Mouse (Mus musculus): ENCODE results near the gene Rprd2.

The Rprd2 gene

DNA sequence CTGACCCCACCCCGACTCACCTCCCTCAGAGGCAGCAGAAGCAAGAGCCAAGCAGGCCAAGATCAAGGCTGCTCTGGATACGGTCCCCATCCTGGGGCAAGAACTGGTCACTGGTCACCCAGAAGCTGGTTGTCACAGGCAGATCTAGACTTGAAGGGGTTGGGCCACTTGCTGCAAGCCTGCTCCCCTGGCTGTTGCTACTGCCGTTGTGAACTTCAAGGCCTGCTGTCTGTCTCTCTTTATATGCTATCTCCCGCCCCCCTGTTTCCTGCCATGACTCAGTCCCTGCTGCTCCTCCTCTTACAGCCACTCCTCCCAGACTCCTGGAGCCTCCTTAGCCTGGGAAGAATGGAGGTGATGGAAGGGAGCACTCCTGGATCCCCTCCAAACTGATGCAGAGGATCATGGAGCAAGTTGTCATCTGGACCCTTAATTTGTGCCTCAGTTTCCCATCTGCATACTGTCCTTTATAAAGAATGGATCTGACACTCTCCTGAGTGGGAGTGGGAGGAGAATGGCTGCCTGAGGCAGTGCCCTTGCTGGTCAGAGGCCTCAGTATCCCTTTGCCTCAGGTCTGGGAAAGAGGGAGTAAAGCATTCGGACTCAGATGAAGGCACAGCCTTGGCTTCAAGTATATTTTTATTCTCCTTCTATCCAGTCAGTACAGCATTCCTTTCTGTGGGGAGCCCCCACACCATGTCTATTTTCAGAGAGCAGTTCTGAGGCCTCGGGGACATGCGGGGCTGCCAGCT lies 79.1 kb downstream of the Rprd2 start, which contains the start of gene Ecm1:
Gene Ecm1 (minus strand): TSS at position 217 of the 752 bp plus-strand sequence.
- peak; percentile 79 for DNase-seq (ENCODE audit: low read depth)

DNA sequence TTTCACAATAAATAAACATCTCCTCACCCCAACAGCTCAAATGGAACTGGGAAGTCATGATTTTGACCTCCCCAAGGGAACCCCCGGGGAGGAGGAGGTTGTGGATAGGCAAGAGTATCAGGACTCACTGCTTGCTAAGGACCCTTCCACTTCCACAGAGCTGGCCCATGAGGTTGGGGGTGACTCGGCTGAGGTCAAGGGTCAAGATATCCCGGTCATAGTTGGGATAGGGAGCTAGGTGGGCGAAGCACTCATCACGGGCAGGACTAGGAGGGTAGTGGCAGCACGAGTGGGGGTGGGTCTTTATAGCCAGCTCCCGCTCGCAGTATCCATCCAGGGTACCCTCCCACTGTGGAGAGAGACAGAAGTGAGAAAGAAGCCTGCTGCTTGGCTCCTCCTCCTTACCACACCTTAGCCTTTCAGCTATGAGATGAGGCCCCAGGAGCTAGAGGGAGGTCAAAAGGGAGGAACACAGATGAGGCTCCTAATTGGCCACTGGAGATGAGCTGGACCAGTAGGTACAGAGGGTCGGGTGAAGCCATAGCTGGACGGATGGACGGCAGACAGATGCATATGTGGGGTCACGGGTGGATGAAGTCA lies 83.5 kb downstream of the Rprd2 start:
- DNase-seq (ENCODE audit: low read depth) = no peak

DNA sequence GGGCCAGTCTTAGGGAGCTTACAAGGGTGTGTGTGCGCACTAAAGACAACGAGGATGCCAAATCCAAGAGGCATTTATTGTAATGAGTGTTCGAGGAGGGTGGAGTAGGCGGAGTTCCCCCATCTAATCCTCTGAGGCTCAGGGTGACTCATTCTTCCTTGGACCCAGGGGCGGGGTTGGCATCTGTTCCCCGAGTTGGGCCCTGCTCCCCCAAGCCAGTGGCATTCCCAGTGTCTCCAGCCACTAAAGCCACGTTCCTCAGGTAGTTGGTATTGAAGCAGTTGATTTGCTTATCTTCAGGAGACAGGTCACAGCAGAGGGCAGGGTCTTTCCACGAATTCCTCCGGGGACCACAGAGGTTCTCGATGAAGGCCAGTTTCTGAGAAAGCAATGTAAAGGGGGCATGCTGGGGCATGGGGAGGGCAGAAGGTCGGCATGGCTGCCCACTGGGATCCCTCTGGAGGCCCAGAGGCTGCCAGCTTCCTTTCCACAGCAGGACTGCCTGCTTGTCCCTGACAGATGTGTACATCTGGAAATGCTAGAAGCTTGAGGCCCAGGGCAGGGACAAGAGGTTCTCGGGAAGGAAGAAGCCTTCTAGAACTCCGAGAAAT lies 84.5 kb downstream of the Rprd2 start:
- DNase-seq (ENCODE audit: low read depth) = peak; percentile 79

DNA sequence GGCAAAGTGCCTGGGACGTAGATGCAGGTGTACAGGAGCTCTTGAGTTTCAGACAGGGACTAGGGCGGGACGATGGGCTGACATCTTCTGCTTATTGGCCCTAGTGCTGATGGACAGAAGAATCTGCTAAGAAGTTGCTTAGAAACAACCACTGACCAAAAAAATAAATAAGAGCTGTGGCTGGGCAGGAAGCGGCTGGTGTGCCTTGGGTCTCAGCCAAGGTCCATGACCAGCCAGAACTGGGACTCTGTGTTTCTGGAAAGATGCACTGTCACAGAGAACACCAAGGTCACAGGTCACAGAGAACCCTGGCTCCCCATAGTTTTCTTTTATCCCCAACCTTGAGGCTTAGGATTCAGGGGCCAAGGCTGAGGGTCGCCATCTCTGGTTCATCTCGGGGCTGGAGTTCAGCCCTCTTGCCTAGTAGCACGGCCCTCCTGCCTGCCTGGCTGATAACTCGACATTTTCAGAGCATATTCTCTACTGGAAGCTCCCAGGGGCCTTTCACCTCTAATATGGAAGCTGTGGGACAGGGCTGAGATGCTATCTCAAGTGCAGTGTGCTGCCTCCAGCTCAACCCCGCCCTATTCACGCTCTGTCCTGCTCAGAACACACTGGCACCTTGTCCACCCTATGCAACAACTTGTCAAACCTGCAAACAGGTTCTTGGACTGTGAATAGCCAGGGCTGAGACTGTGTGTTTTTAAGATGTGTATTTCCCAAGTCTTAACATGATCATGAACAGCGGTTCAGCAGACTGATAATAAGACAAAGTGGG lies 85.7 kb downstream of the Rprd2 start:
- DNase-seq (ENCODE audit: low read depth) = peak; percentile 22

DNA sequence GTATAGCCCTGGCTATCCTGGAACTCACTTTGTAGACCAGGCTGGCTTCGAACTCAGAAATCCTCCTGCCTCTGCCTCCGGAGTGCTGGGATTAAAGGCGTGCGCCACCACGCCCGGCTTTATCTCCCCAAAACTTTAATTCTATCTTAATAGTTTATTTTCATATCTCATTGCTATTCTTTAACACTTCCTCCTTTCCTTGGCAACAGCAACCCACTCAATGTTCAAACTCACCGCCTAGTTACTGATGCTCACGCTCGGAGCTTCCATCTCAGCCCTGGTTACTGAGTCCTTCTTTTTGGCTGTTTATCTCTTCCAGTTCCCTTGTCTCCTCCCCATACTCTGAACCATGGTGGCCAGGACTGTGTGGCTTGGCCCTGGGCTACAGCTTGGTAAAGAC lies 86.4 kb downstream of the Rprd2 start:
- no peak for DNase-seq (ENCODE audit: low read depth)

DNA sequence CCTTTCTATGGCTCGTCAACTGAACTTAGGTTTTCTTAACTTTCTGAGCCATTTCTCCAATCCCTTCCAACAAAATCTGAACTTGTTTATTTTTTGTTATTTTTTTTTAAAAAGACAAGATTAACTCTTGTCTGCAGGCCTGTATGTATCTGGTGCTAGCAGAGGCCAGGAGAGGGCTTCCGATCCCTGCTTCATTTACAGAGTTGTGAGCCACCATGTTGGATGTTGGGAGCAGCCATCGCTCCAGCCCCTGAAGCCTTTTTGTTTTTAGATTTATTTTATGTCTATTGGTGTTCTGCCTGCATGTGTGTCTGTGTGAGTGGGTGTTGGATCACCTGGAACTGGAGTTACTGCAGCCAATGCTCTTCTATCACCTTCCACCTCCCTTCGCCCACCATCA lies 86.9 kb downstream of the Rprd2 start:
- DNase-seq (ENCODE audit: low read depth) = peak; percentile 39

DNA sequence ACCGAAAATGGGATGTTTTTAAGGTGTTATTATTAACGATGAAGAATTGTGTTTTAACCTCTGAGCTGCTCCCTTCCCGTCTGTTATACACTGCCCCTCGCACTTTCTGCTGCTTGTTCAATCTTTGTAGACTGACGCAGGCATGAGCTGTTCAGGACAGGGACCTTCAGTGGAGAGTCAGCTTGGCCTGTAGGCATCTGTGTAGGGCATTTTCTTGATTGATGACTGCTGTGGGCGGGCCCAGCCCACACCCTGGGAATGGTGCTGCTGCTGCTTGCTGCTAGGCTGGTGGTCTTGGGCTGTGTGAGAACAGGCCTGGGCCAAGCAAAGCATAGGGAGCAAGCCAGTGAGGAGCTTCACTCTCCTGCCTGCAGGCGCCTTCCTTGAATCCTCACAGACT lies 88.2 kb downstream of the Rprd2 start:
- DNase-seq (ENCODE audit: low read depth) = no peak

DNA sequence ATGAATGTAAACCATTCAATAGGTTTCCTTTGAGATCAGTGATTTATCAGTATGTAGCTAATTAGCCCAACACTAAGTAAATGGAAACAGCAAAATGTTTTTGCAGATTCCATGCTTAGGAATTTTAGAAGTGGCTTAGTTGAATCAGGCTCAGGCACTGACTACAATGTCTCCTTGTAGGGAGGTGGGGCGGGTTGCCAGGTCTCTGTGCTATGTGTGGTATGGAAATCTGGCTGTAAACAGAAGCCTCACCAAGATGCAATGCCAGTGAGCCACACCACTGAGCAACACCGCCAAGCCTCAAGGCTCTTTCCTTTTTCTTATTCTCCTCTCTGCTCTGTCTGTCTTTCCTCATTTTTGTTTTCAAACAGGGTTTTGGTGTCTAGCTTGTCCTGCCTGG lies 89.8 kb downstream of the Rprd2 start:
- DNase-seq (ENCODE audit: low read depth) = peak; percentile 85

DNA sequence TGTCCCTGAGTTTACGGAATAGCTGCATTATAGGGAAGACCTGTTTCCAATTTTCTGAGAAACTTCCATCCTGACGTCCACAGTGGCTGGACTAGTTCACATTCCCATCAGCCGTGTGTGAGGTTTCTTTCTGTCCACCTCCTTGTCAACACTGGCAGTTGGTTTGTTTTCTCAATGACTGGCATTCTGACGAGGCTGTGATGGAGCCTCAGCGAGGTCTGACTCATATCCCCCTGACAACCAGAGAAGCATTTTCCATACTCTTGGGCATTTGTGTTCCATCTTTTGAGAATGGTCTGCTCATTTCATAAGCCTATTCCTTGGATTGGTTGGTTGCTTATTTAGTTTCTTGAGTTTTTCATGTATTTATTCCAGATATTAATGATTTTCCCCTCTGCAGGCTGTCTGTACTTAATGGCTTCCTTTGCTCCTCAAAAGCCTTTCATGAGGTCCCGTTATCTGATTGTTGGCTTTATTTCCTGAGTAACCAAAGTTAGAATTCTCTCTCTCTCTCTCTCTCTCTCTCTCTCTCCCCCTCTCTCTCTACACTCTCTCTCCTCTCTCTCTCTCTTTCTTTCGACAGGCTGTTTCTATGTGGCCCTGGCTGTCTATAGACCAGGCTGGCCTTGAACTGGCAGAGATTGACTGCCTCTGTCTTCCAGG lies 91.8 kb downstream of the Rprd2 start:
- DNase-seq (ENCODE audit: low read depth) = peak; percentile 90

DNA sequence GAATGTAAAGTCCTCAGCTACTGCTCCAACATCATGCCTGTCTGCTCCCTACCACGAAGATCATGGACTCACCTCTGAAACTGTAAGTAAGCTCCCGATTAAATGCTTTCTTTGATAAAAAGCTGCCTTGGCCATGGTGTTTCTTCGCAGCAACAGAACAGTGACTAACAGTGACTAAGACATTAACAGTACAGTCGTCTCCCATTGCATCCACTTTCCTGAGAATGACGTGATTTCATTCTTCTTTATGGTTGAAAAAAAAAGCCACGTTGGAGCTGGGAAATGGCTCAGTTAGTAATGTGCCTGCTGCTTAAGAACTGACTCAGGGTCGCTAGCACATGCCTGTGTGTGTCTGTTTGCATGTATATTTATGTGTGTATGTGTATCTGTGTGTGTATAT lies 92.8 kb downstream of the Rprd2 start:
- DNase-seq (ENCODE audit: low read depth) = peak; percentile 78

DNA sequence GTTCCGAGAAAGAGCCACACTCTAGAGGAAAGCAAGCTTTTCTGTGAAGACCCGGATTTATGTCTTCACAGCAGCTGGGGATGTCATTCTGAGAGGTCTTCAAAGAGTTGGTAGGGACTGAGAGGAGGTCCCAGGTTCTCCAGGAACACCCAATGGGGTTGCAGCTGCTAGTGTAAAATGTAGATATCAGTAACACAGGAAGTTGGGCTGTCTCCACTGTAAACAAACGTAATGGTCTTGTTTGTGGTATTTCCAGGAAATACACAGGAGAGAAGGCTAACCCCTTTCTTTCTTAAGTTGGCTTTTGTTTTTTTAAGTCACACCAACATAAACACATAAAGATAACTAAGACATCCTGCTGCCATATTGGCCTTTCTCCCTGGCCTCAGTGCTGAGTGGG lies 96.3 kb downstream of the Rprd2 start:
- no peak for DNase-seq (ENCODE audit: low read depth)

DNA sequence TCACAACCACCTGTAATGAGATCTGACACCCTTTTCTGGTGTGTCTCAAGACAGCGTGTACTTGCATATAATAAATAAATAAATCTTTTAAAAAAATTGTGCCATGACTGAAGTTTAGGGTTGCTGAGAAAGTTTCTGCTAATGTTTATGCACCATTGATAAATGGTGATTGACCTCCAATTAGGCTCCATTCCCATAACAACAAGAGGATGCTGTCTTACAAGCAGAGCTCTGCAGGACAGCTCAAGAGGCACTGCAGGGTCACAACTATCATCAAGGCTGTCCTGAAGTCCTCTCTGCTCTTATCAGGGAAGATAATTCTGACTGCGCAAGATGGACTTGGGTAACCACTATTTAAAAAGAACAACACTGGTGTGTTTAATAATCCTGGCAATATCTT lies 100.5 kb downstream of the Rprd2 start:
- DNase-seq (ENCODE audit: low read depth) = no peak

DNA sequence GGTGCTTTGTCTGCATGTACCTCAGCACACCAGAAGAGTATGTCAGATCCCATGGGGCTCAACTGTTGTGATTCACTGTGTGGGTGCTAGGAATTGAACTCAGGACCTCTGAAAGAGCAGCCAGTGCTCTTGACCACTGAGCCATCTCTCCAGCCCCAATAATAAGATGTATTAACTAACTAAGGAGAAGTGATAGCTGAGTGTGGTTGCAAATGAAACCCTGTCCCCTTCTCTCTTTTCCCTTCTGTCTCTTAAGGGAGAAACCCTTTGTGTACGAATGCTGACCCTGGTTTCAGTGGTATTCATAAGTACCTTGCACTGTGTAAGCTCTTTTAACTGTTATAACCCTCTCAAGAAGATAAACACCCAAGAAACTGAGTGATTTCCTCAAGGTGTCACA lies 102.6 kb downstream of the Rprd2 start:
- no peak for DNase-seq (ENCODE audit: low read depth)
